Mouse (Mus musculus): Measurements from ENCODE around the gene Ifng.

GRCm38 (mm10) chr10:118412774-118413173 lies 28.1 kb upstream of the Ifng start:
- TF ChIP-seq USF1 (IDR thresholded peaks at IDR 0.05; ENCODE audit: low read depth) (no peak), MAX (IDR thresholded peaks at IDR 0.05; ENCODE audit: low read depth) (no peak), E2F4 (IDR thresholded peaks at IDR 0.05; ENCODE audit: insufficient read depth) (no peak)

All from myocyte (in vitro differentiated cells).